Mouse (Mus musculus) T-cell, adult 2 months (primary cell): ENCODE results near the gene Krt77.

Source experiments
- DNase-seq: peaks from one replicate; pipeline ENCODE4 v3.0.0; 2022; ENCODE audit warnings: low spot score

Gene Krt77

DNA sequence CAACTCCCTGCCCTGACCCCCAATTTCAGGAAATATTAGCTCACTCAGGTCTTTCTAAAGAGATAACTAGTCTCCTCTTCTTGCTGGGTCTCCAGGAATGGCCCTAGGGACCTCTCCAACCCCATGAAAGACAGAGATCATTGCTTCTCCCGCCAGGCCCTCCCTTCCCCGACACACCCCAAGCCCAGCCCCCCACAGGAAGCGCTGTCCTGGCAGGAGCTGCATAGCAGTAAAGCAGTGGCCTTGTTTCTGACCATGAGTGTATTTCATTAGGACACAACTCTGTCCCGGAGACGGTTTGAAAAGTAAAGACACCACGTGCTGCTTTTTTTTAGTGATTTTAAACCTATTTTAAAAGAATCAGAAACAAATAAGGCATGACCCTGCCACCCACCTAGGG, 36.4 kb downstream of the Krt77 start:
- DNase-seq: no peak

DNA sequence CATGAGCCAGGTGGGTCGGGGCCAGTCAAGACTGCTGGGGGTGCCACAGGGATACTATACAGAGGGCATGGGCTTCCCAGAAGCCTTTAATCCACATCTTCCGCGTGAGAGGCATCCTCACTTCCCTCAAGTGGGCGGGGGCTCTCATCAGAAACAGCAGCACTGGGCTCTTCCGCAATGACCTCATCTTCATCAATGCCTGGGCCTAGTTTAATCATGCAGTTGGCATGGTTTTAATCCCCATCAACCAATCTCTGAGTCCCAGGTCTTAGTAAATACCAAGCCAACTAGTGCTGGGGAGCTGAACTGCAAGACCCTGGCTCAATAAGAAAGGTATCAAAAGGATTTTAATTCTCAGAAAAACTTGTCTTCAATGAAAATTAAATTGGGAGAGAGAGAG, 40.1 kb downstream of the Krt77 start:
- no peak for DNase-seq

- no peak for DNase-seq
These were observed 47.7 kb downstream of the Krt77 start for GRCm38 (mm10) chr15:101821786-101822185.

GRCm38 (mm10) chr15:101817875-101818274, 51.6 kb downstream of the Krt77 start, which contains the start of gene Krt2:
TSS of gene Krt2 (minus strand) at chr15:101818169.
- DNase-seq: no peak
